Mouse (Mus musculus): ENCODE data around the gene Fam210b.
"Not testable (repeated sequence)": the region's sequence is repeated elsewhere in the genome, so short reads cannot be mapped to it uniquely, and the experiment has no call there.

Fam210b gene

GRCm38 (mm10) chr2:172345258-172345738 is at the start of gene Fam210b:
Gene Fam210b, plus strand, starts transcription at chr2:172345565.
- peak; percentile 99 for DNase-seq (ENCODE audit: low read depth)

DNA sequence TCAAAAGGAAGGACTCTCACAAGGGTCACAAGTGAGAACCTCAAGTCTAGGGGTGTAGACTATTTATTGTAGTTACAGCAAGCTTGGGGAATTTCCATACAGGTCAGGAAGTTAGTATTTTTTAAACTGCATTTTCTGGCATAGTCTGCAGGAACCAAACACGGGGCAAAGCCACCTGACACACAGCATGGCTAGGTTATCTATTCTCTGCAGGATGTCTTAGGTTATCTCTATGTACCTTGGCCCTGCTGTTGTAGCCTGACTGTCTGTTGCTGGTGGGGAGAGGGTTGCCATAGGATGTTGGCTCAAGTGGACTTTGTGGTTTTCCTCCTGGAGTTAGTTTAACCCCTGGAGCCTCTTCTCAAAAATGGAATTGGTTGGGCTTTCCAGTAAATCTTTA is 47.3 kb upstream of the Fam210b start:
- DNase-seq (ENCODE audit: low read depth), result no peak

GRCm38 (mm10) chr2:172298542-172298941 is 46.8 kb upstream of the Fam210b start:
- DNase-seq (ENCODE audit: low read depth), result no peak

- DNase-seq (ENCODE audit: low read depth), result peak; percentile 13
These were observed 46.0 kb upstream of the Fam210b start for GRCm38 (mm10) chr2:172299126-172299921.

- DNase-seq (ENCODE audit: low read depth), result no peak
These were observed 43.0 kb upstream of the Fam210b start for GRCm38 (mm10) chr2:172302396-172302795.

GRCm38 (mm10) chr2:172304118-172304708 is 41.2 kb upstream of the Fam210b start:
- no peak for DNase-seq (ENCODE audit: low read depth)

GRCm38 (mm10) chr2:172305546-172305945 is 39.8 kb upstream of the Fam210b start:
- DNase-seq (ENCODE audit: low read depth), result not testable (repeated sequence)

GRCm38 (mm10) chr2:172306544-172306943 is 38.8 kb upstream of the Fam210b start:
- DNase-seq (ENCODE audit: low read depth), result no peak

GRCm38 (mm10) chr2:172311731-172312130 is 33.6 kb upstream of the Fam210b start:
- no peak for DNase-seq (ENCODE audit: low read depth)

- DNase-seq (ENCODE audit: low read depth), result peak; percentile 81
These were observed 24.5 kb upstream of the Fam210b start for GRCm38 (mm10) chr2:172320878-172321277.

GRCm38 (mm10) chr2:172328248-172328647 is 17.1 kb upstream of the Fam210b start:
- DNase-seq (ENCODE audit: low read depth), result no peak

DNA sequence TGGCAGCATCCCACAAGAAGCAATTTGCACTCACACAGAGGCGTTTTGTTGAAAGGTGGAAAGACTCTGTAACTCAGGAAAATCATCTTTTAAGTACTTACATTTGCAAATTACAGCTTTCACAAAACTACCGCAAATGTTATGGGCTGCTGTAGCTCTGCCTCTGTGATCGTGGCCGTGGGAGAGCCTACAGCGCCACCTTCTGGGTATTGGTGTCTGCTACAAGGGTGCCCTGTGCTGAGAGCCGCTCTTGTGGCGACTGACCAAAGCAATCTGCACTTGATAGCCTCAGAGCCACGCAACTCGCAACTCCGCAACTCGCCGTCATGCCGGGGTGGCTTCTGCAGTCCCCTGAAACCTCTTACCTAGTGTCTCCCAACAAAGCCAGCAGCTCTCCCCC is 16.2 kb upstream of the Fam210b start:
- peak; percentile 85 for DNase-seq (ENCODE audit: low read depth)

DNA sequence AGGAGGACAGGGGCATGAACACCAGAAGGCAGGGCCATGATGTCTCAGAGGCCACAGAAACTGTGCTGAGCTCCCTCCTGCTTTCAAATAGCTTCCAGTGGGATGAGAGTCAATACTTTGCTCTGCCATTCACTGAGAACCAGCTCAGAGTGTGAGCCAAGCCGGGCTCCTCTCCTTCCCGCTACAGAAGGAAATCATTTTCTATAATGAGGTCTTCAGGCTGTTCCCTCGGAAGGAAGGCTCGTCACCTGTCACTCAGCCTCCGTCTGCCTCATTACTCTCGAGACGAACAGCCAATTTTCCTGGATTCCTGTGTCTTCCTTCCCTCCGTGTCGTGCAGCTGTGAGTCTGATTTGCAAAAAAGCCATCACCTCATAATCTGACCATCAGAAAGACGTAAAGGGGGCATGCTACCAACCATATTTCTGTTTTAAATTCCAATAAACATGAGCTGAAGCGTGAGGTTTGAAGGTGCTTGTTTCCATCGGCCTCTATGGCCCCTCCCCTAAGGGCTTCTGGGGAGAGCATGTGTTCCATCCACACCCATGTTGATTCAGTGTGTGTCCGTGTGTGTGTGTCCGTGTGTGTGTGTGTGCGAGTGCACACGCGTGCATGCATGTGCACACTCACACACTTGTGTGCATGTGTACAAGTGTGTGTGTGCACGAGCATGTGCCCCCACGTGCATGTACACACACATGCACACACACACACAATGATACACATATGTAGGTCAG is 7.0 kb upstream of the Fam210b start:
- DNase-seq (ENCODE audit: low read depth), result no peak

GRCm38 (mm10) chr2:172340936-172341335 is 4.4 kb upstream of the Fam210b start:
- DNase-seq (ENCODE audit: low read depth), result no peak

GRCm38 (mm10) chr2:172341606-172342005 is 3.8 kb upstream of the Fam210b start:
- no peak for DNase-seq (ENCODE audit: low read depth)

DNA sequence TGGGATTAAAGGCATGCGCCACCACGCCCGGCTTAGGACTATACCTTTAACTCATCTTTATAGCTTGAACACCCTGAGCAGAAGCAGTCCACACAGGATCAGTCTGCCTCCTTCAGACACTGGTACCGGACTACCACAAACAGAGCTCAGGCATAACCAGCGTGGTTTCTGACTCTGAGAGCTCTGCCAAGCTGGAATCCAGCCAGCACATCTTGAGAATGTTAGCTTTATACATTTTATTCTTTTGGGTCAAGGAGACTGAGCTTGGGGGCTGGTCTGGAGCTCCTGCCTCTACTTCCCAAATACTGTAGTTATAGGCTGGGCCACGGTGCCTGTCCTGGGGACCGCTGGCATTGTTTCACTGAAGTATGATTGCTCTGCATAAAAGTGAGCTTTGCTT is 1.6 kb upstream of the Fam210b start:
- DNase-seq (ENCODE audit: low read depth), result peak; percentile 71

- DNase-seq (ENCODE audit: low read depth), result no peak
These were observed 696 bp upstream of the Fam210b start for GRCm38 (mm10) chr2:172344669-172345068.

- peak; percentile 72 for DNase-seq (ENCODE audit: low read depth)
These were observed 917 bp downstream of the Fam210b start for GRCm38 (mm10) chr2:172346034-172346929.

DNA sequence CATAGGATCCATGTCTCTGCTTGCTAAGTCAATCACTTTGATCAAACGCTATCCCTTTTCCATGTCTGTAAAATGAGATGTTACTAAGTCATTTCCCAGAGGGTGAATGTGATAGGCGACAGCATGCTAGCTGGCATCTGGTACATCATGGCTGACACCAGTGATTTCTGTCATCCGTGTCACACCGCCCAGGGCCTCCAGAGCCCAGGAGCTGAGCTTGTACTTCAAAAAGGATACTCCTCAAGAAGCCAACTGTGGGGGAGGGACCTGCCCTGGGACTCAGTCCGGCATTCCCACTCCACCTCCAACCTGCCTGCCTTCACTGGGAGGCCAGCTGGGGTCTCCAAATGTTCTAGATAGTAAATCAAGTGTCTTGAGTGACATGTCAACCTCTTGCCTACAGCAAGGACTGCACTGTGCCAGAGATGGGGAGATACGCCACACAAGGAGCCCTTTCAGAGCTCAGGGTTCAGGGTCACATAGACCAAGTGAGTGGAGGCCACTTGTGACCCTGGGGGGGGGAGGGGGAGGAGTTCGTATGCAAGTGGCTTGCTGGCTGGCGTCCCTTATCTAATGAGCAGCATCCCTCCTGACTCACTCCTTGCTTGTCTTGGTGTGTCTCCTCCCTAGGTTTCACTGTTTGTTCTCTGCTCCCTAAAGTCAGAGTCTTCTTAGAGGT is 1.7 kb downstream of the Fam210b start:
- no peak for DNase-seq (ENCODE audit: low read depth)

DNA sequence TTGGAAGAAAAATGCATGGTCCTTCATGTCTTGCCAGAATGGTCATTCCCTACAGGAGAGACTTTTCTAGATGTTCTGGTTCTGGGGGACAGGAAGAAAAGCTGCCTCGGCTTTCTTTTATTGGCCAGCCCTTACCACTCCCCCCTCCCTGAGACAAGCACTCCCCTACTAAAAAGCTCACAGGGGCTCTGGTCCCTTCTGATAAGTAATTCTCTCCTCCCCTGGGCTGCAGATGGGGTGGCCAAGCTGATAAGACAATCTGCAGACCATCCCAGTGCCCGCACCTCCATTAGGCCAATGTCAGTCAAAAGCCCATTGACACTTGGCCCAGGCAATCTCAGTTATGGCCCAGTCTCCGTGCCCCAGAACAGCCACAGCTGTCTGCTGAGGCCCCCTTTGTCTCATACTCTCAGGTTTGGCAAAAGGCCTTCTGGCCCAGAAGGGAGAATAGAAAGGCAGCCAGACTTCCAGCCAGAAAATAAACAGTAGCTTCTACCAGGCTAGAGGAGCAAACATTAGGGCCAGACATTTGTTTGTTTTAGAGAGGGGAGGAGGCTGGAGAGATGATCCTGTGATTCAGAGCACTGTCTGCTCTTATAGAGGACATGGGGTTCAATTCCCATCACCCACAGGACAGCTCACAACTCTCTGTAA is 3.1 kb downstream of the Fam210b start:
- peak; percentile 24 for DNase-seq (ENCODE audit: low read depth)

- no peak for DNase-seq (ENCODE audit: low read depth)
These were observed 4.4 kb downstream of the Fam210b start for GRCm38 (mm10) chr2:172349776-172350175.
